Mouse (Mus musculus) neutrophil, adult 5-6 weeks (primary cell): ENCODE data around the gene Gm44805. TPM values are rescaled to one million over a fixed set of nuclear protein-coding genes. Genes with fewer than 3 reads are reported as not detected.

ENCODE experiments used
- ATAC-seq: fragments of 151-379, 151-347 bp; 2 replicates; pipeline ENCODE4 v1.8.0; 2017; ENCODE audit warnings: mild to moderate bottlenecking, moderate TSS enrichment; ENCODE audit not compliant: insufficient number of reproducible peaks, poor library complexity, low FRiP score, severe bottlenecking; ENCODE audit errors: extremely low read depth
- total RNA-seq: library from RNA; stranded (forward); fragments of 200-1000 nt; gene quantifications from 2 replicates; pipeline ENCODE4 v1.2.3, GENCODE M21; 2017

Gene Gm44805
- total RNA-seq, result not detected in 2 replicates

DNA sequence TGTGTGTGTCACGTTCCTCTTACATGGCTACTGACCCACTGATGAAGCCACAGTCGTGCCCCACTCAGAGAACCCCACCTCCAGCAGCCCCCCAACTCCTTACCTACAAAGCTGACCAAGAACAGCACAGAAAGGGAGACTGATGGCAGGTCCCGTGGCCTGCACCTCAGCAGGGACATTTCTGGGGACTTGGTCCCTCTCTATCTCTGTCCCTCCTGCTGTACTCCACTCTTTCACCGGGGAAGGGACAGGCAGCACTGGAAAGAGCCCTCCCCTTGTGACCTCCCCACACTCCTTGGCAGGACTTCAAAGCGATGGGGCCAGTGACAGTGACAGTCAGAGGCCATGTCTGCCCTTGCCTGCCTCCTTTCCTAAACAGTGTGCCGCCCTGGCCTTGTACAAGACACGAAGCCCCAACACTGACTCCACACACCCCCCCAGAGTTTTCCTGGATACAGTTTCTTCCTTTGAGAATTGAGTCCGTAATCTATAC, at the start of gene Gm44805, which contains the start of gene Apoc4:
Gm44805 (minus strand) TSS at position 222 of the 493 bp plus-strand sequence.
Apoc4 (minus strand) TSS at position 278 of the 493 bp plus-strand sequence.
- ATAC-seq, result no peak

- no peak for ATAC-seq
Observed at GRCm38 (mm10) chr7:19726541-19726940, 45.3 kb upstream of the Gm44805 start.

DNA sequence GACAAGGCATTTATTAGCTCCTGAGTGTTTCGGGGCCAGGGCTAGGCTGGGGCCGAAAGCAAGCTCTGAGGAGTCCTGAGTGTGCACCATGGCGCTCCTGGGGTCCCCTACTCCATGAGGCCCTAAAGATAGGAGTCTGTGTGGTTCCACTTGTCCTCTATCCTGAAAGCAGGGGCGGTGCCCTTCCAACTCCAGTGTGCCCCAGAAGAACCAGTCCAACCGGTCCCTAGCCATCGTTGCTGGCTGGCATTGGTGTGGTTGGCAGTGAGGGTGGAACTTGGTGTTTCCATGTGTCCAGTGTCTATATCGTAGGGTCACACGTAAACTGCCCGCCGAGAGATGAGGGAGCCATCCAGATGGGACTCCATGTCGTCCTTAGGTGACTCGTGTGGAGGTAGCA, 42.9 kb upstream of the Gm44805 start:
- no peak for ATAC-seq

GRCm38 (mm10) chr7:19722754-19723195, 41.6 kb upstream of the Gm44805 start:
- no peak for ATAC-seq

GRCm38 (mm10) chr7:19719200-19719599, 38.0 kb upstream of the Gm44805 start:
- ATAC-seq, result no peak

GRCm38 (mm10) chr7:19718297-19718952, 37.2 kb upstream of the Gm44805 start:
- no peak for ATAC-seq

DNA sequence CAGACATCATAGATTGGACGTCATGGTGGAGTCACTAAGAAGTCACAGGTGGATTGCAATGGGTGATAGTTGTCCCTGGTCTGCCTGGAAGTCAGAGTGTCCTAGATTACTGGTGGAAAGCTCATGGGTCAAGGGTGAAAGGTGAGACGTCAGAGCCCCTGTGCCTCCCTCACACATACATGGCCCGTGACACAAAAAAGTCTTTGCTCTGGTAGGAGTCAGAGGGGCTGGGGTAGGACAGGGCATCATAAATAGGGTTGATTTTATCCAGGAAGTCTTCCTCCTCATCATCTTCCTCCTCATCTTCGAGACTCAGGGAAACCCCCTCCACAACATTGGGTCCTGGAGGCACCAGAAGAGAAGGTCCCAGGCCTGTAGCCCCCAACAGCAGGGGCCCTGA, 36.1 kb upstream of the Gm44805 start:
- no peak for ATAC-seq

- ATAC-seq, result no peak
Observed at GRCm38 (mm10) chr7:19716822-19717221, 35.6 kb upstream of the Gm44805 start.

- no peak for ATAC-seq
Observed at GRCm38 (mm10) chr7:19716055-19716682, 34.9 kb upstream of the Gm44805 start.

DNA sequence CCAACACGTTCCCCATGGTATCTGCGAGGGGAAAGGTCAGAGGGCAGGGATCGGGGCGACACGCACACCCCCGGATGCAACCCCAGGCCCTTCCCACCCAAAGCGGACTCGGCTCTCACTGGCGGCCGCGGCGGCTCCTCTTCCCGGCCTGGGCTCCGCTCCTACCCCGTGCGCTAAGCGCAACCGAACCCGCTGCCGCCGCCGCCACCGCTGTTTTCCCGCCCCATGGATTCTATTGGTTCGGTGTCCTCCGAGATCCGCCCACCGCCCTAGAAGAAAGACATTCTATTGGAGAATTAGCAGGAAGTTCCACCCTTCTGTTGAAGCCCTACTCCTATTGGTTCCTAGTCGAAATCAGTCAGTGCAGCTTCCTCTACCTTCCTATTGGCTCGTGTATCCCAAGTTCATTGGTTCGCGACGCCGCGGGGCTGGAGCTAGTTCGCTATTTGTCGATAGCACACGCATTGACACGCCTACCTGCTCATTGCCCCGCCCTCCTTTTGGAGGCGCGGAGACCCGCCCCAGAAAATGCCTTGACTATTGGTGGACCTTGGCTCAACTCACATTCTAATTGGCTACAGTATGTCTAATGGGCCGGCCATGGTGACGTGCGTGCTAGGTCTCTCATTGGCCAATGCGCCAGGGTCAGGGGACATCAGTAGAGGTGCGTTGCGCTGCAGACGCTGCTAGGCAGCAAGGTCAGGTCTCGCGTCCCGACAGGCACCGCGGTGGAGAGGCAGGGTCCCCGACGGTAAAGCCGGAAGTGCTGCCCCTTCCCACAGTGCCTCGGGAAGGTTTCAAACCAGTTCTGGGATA, 34.2 kb upstream of the Gm44805 start, which contains the start of gene Tomm40:
Tomm40 (minus strand) TSS at position 200 of the 816 bp plus-strand sequence.
- ATAC-seq, result peak; percentile 89

- no peak for ATAC-seq
Observed at GRCm38 (mm10) chr7:19714836-19715235, 33.6 kb upstream of the Gm44805 start.

GRCm38 (mm10) chr7:19713598-19713997, 32.4 kb upstream of the Gm44805 start:
- ATAC-seq, result no peak

DNA sequence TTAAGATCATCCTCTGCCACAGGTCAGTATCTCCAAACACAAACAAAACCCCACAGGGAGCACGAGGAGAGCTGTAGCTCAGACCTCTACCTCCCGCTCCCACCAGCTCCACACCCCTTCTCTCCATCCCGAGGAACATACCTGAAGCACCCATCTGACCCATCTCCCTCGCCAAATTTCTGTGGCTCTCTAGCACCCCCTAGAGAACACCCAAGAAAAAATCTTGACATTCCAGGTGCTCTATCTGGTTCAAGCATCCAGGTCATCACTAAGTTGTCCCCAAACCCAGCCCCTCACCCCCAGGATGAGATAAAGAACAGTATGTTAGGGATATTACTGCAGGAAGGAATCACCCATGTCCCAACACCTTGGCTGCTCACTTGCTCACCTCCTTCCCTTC, 32.0 kb upstream of the Gm44805 start:
- no peak for ATAC-seq

DNA sequence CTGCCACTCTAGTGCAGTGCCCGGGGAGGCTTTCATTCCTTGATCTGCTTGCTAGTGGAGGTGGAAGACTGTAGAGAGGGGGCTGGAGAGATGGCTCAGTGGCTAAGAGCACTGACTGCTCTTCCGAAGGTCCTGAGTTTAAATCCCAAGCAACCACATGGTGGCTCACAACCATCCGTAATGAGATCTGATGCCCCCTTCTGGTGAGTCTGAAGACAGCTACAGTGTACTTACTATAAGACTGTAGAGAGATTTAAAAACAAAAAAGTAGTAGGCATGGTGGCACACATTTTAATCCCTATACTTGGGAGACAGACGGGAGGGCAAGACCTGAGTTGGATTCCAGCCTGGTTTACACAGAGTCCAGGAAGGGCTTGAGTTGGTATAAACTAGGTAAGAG, 31.2 kb upstream of the Gm44805 start:
- ATAC-seq, result no peak

DNA sequence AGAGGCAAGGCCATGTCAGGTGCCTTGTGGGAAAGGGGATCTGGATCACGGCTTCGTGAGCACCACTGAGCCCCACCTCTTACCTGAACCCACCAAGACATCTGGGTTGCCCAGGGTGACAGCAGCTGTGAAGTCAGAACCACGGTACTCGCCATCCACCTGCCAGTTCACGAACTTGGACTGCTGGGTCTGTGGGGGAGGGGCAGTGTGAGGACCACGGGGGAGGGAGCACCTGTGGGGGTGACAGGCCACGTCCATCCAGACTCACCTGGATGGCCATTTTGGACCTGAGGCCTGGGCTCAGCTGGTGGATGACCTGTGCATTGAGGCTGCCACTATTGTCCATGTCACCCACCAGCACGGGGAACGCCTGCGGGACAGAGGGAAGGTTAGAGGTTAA, 29.4 kb upstream of the Gm44805 start:
- ATAC-seq, result no peak

DNA sequence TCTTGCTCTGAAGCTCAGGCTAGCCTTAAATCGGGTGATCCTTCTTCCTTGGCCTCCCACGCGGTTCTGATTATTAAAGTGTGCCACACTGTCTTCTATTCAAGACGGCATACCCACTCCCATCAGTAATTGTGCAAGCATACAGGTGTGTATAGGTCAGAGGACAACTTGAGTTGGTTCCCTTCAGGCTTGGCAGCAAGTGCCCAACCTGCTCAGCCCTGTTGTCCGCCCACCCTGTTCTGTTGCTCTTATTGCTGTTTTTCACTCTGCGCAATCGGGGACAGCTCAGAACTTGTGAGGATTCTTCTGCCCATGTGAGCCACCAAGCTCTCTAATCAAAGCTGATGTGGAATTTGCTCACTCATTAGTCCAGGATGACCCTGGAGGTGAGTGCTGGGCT, 24.0 kb upstream of the Gm44805 start:
- no peak for ATAC-seq

- no peak for ATAC-seq
Observed at GRCm38 (mm10) chr7:19704475-19704874, 23.3 kb upstream of the Gm44805 start.

DNA sequence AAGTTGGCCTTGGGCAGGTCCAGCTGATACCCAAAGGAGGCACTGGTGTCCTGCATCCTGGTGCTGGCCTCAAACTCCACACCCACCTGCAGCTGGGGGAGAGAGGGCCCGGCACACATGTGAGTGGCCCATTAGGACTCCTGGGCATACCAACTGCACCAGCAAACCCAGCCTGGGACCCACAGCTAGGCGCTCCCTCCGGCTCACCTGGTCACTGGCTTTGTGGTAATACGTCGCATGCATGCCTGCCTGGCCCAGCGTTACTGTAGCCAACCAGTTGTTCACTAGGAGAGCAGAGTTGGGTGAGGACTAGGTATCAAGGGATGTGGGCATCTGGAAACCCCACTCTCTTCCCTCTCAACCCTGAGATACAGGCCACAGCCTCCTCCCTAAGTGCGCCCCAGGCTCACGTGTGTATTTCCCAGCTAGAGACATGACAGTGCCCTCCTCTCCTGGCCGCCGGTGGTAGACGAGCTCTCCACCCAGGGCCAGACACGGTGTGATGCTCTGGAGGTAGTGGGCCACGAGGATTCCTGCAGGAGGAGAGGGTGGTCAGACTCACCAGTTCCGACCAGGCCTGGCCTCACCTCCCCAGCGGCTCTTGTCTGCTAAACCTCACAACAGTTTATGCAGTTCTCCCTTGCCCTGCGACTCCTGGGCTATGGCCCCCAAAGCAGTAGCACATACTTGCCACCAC, 21.8 kb upstream of the Gm44805 start:
- ATAC-seq, result no peak
